Mouse (Mus musculus) left cerebral cortex, adult 2 months (tissue): ENCODE measurements around the gene Slx1b. TPM values are rescaled to one million over a fixed set of nuclear protein-coding genes. Genes with fewer than 3 reads are reported as not detected.
"Not testable (repeated sequence)": the region's sequence is repeated elsewhere in the genome, so short reads cannot be mapped to it uniquely, and the experiment has no call there.

Experiments
- DNase-seq, 2 experiments: peaks; one replicate each; pipeline ENCODE4 v3.0.0; 2021 to 2022; ENCODE audit warnings: low spot score in 2 of 2, mixed read lengths in 1 of 2; ENCODE audit errors: extremely low spot score in 1 of 2
- H3K27ac ChIP-seq: fragments of 200-600 bp; 2 replicates; pipeline ENCODE4 v1.8.1; 2022
- H3K4me3 ChIP-seq: fragments of 200-600 bp; 2 replicates; pipeline ENCODE4 v1.8.1; 2022
- CTCF ChIP-seq: fragments of 200-600 bp; IDR thresholded peaks from 2 replicates; pipeline ENCODE4 v1.8.1; 2022; ENCODE audit warnings: antibody characterized with exemption, mild to moderate bottlenecking, moderate library complexity
- intact Hi-C: fragments of 180-260 bp; cut with DNase I; formaldehyde crosslinking; loops from one replicate; pipeline ENCODE4 v1.15.1; 2025
- total RNA-seq, 2 experiments: library from RNA; stranded (reverse); gene quantifications; 2 replicates each; pipeline ENCODE4 v1.2.3; 2021

Gene Slx1b
- total RNA-seq, 2 experiments from 2014 or later = 17.9 to 21.1 TPM

DNA sequence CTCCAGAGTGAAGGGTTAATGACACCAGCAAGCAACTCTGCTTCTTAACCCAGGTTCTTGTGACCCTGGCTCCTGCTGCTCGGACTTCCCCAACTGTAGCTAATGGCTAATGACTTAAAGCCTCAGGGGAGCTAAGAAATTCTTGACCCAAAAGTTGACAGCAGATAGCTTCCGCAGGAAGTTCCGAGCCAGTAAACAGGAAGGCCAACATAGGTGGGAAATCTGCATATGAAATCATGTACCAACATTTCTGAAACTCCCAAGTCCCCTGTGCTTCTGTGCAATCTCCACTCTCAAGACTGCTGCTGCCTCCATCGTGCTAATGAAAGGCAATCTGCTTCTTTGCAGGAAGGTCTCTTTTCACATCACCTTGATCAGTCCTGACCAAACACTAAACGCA is 49.9 kb downstream of the Slx1b start:
- no peak overlapping the region for H3K27ac ChIP-seq
- no peak for TF ChIP-seq CTCF
- no peak overlapping the region for H3K4me3 ChIP-seq
- DNase-seq = no peak
- intact Hi-C loops = loop anchor here (10.0 kb wide), 1 partner anchor 469 kb away; no protein-coding TSS in a partner anchor

DNA sequence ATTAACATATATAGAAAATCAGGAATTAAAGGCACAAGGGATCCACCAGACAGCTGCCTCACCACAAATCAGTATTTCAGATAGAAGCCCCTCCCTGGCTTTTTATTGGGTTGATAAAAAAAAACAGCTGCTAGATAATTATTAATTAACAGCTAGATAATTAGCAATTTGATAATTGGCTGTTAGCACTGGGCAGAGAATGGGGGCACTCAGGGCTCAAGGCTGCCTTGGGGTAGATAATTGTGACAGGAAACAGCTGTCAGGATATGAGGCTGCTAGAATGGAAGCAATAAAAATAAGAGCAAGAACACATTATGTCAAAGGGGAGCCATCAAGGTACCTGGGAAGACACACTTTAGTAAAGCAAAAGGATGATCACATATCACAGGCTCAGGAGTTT is 50.7 kb downstream of the Slx1b start:
- DNase-seq = no peak
- intact Hi-C loops = loop anchor here (10.0 kb wide), 1 partner anchor 470 kb away; no protein-coding TSS in a partner anchor
- Histone ChIP-seq H3K27ac (no peak overlapping the region), H3K4me3 (no peak overlapping the region)
- no peak for TF ChIP-seq CTCF

GRCm38 (mm10) chr7:126644345-126644744 is 51.2 kb downstream of the Slx1b start:
- DNase-seq = no peak
- no peak overlapping the region for H3K4me3 ChIP-seq
- TF ChIP-seq CTCF = no peak
- H3K27ac ChIP-seq = no peak overlapping the region
- intact Hi-C loops = loop anchor here (10.0 kb wide), 1 partner anchor 470 kb away; no protein-coding TSS in a partner anchor

- not testable (repeated sequence) for H3K4me3 ChIP-seq, H3K27ac ChIP-seq
- intact Hi-C loops = loop anchor here (10.0 kb wide), 1 partner anchor 472 kb away; no protein-coding TSS in a partner anchor
- peak; percentile 62 for TF ChIP-seq CTCF
- peak in 1 of 2 experiments; percentile 13 for DNase-seq
Observed at GRCm38 (mm10) chr7:126643244-126643617, 52.4 kb downstream of the Slx1b start.

- no peak overlapping the region for H3K27ac ChIP-seq
- no peak overlapping the region for H3K4me3 ChIP-seq
- intact Hi-C loops = loop anchor here (10.0 kb wide), 1 partner anchor 472 kb away; no protein-coding TSS in a partner anchor
- DNase-seq = no peak
- peak; percentile 8; the same call in 1 of the 2 replicates for TF ChIP-seq CTCF
Observed at GRCm38 (mm10) chr7:126642545-126643243, 52.9 kb downstream of the Slx1b start.

Other genes starting within 250 kb of the Slx1b start
- gene Atp2a1, start 232.7 kb downstream of the Slx1b start, total RNA-seq = under 1 TPM; 0.14 to 0.35 TPM
- gene Sh2b1, start 220.4 kb downstream of the Slx1b start, total RNA-seq = 10 to 100 TPM; 76.5 to 78.3 TPM
- gene Tufm, start 208.4 kb downstream of the Slx1b start, total RNA-seq = 10 to 100 TPM; 78.0 to 93.5 TPM
- 100 to 1,000 TPM; 131 to 139 TPM for gene Atxn2l, start 192.3 kb downstream of the Slx1b start, total RNA-seq
- gene Eif3c, start 129.4 kb downstream of the Slx1b start, total RNA-seq = 100 to 1,000 TPM; 173 to 179 TPM
- gene Apobr, start 110.8 kb downstream of the Slx1b start, total RNA-seq = 1 to 10 TPM in 1 of 2 experiments, under 1 TPM in 1; 0.45 to 1.2 TPM
- 10 to 100 TPM; 24.4 to 30.8 TPM for gene Cln3, start 110.0 kb downstream of the Slx1b start, total RNA-seq
- not detected for gene Il27, start 100.8 kb downstream of the Slx1b start, total RNA-seq
- gene Nupr1, start 64.9 kb downstream of the Slx1b start, total RNA-seq = 10 to 100 TPM; 17.6 to 21.0 TPM
- 10 to 100 TPM; 30.2 to 33.5 TPM for gene Sgf29, start 46.5 kb downstream of the Slx1b start, total RNA-seq
- 10 to 100 TPM; 10.8 to 13.6 TPM for gene Sult1a1, start 19.4 kb downstream of the Slx1b start, total RNA-seq
- gene Bola2, start 383 bp downstream of the Slx1b start, total RNA-seq = 100 to 1,000 TPM; 100 to 106 TPM
- gene Coro1a, start 12.0 kb upstream of the Slx1b start, total RNA-seq = 100 to 1,000 TPM; 164 to 185 TPM
- gene Mapk3, start 63.8 kb upstream of the Slx1b start, total RNA-seq = 100 to 1,000 TPM; 155 to 166 TPM
- gene Gdpd3, start 70.5 kb upstream of the Slx1b start, total RNA-seq = 1 to 10 TPM; 2.4 to 3.4 TPM
- 100 to 1,000 TPM; 312 to 323 TPM for gene Ypel3, start 81.2 kb upstream of the Slx1b start, total RNA-seq
- 1 to 10 TPM; 1.1 to 1.2 TPM for gene Tbx6, start 85.7 kb upstream of the Slx1b start, total RNA-seq
- 10 to 100 TPM; 50.4 TPM for gene Ppp4c, start 96.7 kb upstream of the Slx1b start, total RNA-seq
- 10 to 100 TPM; 71.6 to 77.4 TPM for gene Fam57b, start 101.9 kb upstream of the Slx1b start, total RNA-seq
- not detected for gene 4930451I11Rik, start 135.9 kb upstream of the Slx1b start, total RNA-seq
- 10 to 100 TPM; 46.9 to 51.7 TPM for gene Doc2a, start 151.6 kb upstream of the Slx1b start, total RNA-seq
- gene Hirip3, start 166.2 kb upstream of the Slx1b start, total RNA-seq = 10 to 100 TPM; 36.6 to 40.9 TPM
- 10 to 100 TPM; 52.5 to 53.2 TPM for gene Ino80e, start 166.6 kb upstream of the Slx1b start, total RNA-seq
- gene Taok2, start 188.9 kb upstream of the Slx1b start, total RNA-seq = 100 to 1,000 TPM; 162 to 167 TPM
- gene Tmem219, start 227.1 kb upstream of the Slx1b start, total RNA-seq = 10 to 100 TPM; 17.3 to 22.0 TPM
- gene Kctd13, start 233.1 kb upstream of the Slx1b start, total RNA-seq = 100 to 1,000 TPM; 135 to 146 TPM